Mouse (Mus musculus) cerebellum, adult 18-20 months (tissue): ENCODE measurements at regions not wholly inside any gene's neighbourhood (a gene's known extent, or its start where the extent isn't known, plus 50 kb on each side); places are given as distances from the start of the nearest gene placed in this dataset.

Experiments
- DNase-seq, 2 experiments: peaks; one replicate each; pipeline ENCODE4 v3.0.0; 2021

- DNase-seq, result no peak
Measured at GRCm38 (mm10) chr1:72036600-72036999, 175.5 kb downstream of the Mreg start.

- no peak for DNase-seq
Measured at GRCm38 (mm10) chr1:72036141-72036540, 176.0 kb downstream of the Mreg start.

GRCm38 (mm10) chr1:72033941-72034340, 178.2 kb downstream of the Mreg start:
- no peak for DNase-seq

GRCm38 (mm10) chr1:72032214-72032613, 179.9 kb downstream of the Mreg start:
- no peak for DNase-seq

- DNase-seq, result no peak
Measured at GRCm38 (mm10) chr1:72030763-72031405, 181.2 kb downstream of the Mreg start.

- no peak for DNase-seq
Measured at GRCm38 (mm10) chr1:72029625-72030024, 182.5 kb downstream of the Mreg start.

- DNase-seq, result no peak
Measured at GRCm38 (mm10) chr1:72026861-72027260, 185.2 kb downstream of the Mreg start.

GRCm38 (mm10) chr1:72022631-72023030, 189.5 kb downstream of the Mreg start:
- DNase-seq, result no peak

GRCm38 (mm10) chr1:72018479-72019222, 193.5 kb downstream of the Mreg start:
- DNase-seq, result no peak

- no peak for DNase-seq
Measured at GRCm38 (mm10) chr1:72017814-72018478, 194.2 kb downstream of the Mreg start.

- no peak for DNase-seq
Measured at GRCm38 (mm10) chr1:72015471-72015870, 196.6 kb downstream of the Mreg start.

GRCm38 (mm10) chr1:72014580-72014979, 197.5 kb downstream of the Mreg start:
- DNase-seq, result no peak

GRCm38 (mm10) chr1:72013863-72014262, 198.2 kb downstream of the Mreg start:
- no peak for DNase-seq

- DNase-seq, result no peak
Measured at GRCm38 (mm10) chr1:72012710-72013109, 199.4 kb downstream of the Mreg start.

- no peak for DNase-seq
Measured at GRCm38 (mm10) chr1:72009270-72009928, 202.7 kb downstream of the Mreg start.

- DNase-seq, result no peak
Measured at GRCm38 (mm10) chr1:72006696-72007291, 205.3 kb downstream of the Mreg start.

- DNase-seq, result no peak
Measured at GRCm38 (mm10) chr1:72005956-72006355, 206.2 kb downstream of the Mreg start.

GRCm38 (mm10) chr1:72005550-72005949, 206.6 kb downstream of the Mreg start:
- no peak for DNase-seq

- DNase-seq, result no peak
Measured at GRCm38 (mm10) chr1:72003424-72004278, 208.5 kb downstream of the Mreg start.

- DNase-seq, result no peak
Measured at GRCm38 (mm10) chr1:72002471-72003116, 209.5 kb downstream of the Mreg start.

- no peak for DNase-seq
Measured at GRCm38 (mm10) chr1:72000741-72001140, 211.4 kb downstream of the Mreg start.
